Mouse (Mus musculus) stomach, postnatal 0 days (tissue): ENCODE results near the gene Lin28a.

ENCODE experiments used
- CTCF ChIP-seq: IDR thresholded peaks from 2 replicates; pipeline ENCODE4 v1.5.1; 2016; ENCODE audit warnings: antibody characterized with exemption, low read depth, mild to moderate bottlenecking, moderate library complexity
- EP300 ChIP-seq: optimal IDR thresholded peaks from 2 replicates; pipeline ENCODE3; 2016; ENCODE audit warnings: antibody characterized with exemption

DNA sequence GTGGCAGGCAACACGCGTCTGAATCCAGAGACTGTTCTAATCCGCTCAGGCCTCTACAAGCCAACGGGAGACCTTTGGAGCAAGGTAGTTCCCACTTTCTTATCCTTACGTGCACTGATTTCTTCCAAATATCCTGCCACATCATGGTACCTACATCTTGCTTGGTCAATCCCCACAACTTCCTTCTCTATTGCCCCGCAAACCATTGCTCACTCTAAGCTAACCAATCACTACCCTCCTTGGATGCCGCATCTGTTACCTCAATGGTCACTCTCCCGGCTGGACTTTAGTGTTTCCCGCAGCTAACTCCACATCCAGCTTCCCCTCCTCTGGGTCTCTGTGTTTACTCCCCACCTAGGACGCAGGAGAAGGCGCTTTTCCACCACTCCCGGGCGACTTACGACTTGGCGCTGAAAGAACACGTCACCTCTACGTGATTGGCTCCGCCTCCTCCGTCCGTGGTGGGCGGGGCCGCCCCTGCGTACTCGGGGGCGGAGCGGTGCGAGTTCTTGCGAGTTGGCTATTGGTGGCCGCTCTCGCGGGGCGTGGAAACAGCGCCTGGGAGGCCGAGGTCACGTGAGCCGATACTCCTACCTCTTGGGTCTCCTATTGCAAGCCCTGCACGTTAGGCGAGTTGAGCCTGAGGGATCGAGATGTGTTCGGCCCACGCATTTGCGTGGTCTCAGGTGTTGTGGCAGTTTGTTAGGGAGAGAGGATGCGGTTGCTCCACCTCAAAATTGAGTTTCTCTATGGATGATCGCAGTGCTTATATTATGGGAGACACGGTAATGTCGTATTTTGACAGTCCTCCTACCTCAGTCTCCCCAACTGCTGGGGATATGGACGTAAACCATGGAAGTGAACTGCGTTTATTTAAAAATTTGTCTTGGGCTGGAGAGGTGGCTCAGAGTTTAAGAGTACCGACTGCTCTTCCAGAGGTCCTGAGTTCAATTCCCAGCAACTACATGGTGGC, 17.9 kb downstream of the Lin28a start, which contains the start of gene Dhdds:
- TF ChIP-seq CTCF (no peak), EP300 (no peak)
